Mouse (Mus musculus): ENCODE data around the gene Zdhhc3.
A peak's percentile ranks its signal among the peaks of the same experiment; 100 is the strongest.

Zdhhc3 gene

DNA sequence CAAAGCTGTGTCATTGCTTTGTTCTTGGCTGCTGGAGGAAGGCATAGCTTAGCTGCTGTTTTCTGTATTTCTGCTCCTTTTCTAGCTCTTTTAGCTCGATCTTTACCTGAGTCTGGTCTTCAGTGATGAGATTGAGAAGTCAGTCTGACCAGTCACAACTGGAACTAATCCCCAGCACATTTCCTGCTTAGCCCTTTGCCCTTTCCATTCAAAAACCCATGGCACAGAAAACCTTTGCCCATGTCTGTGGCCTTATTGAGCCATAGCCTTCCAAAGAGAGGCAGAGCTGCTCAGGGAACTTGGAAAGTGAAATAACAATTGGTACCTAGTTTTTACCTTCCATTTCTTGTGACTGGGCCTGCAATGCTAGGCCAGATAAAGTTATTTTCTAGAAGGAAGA, 2.6 kb upstream of the Zdhhc3 start:
- no peak for DNase-seq (ENCODE audit: low spot score in 2 of 2)

DNA sequence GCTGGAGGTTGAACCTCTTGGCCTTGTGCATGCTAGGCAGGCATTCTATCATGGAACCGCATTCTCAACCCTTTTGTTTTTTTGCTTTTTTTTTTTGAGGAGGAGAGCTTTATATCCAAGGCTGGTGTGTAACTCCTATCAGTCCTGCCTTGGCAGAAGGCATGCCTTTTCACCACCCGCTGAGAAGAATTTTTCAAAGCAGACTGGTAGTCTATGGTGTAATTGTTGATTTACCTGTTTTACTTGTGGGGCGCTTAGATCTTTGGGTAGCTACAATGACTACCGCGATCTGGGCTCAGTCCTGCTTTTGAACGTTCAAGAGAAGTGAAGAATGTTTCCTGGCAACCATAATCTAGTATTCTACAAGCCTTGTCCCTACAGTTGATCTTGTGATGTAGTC, 926 bp upstream of the Zdhhc3 start:
- DNase-seq (ENCODE audit: low spot score in 2 of 2), result no peak

DNA sequence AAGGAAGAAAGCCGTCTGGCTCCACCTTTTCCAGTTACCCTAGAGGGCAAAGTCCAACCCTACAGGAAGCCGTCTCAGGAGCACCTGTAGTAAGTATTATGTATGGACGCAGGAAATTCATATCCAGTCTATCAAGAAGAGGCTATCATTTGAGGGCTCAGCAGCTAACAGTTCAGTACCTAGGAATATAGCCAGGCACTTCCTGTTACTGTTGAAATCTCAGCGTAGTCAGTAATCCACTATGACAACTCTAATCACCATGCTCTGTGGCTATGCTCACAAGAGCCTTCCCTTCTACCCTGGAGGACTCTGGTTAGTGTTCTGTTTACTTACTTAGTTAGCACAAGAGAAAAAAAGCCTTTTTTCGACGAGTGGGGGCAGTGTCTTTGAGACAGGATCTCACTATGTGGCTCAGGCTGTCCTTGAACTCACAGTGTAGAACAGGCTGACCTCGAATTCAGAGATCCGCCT, 1.2 kb downstream of the Zdhhc3 start:
- DNase-seq (ENCODE audit: low spot score in 2 of 2), result no peak

DNA sequence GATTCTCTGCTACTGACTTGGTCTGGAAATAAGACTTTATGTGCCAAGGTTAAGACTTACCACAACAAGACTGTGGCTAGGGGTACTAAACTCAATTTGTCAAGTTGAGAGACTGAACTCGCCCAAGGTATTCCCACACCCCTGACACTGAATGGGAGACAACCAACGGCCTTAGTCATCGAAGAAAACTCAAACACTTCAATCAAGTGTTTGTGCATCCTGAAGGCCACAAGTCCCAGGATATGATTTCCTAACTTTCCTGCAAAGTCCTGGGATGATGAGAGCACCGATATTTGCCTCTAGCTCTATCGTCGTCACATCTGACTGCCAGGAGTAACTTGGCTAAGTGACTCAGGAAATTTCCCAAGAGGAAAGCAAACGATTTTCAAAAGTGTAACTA, 3.8 kb downstream of the Zdhhc3 start:
- DNase-seq (ENCODE audit: low spot score in 2 of 2), result no peak

DNA sequence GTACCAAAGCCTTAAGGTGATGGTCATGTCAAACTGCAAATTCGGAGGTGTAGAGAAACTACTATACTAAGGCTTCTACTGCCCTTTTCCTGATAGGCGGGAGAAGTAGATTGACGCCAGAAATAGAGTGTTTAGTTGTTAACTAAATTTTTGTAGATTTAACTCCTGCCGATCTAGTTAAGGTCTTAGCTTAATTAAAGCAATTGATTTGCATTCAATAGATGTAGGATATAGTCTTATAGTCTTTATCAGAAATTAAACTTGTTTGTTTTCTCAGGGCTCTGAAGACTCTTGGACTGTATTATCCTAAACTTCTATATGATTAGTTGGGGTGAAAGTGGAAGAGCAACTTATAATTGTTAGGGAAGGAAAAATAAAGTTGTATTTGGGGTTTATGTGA, 5.8 kb downstream of the Zdhhc3 start:
- no peak for DNase-seq (ENCODE audit: low spot score in 2 of 2)

DNA sequence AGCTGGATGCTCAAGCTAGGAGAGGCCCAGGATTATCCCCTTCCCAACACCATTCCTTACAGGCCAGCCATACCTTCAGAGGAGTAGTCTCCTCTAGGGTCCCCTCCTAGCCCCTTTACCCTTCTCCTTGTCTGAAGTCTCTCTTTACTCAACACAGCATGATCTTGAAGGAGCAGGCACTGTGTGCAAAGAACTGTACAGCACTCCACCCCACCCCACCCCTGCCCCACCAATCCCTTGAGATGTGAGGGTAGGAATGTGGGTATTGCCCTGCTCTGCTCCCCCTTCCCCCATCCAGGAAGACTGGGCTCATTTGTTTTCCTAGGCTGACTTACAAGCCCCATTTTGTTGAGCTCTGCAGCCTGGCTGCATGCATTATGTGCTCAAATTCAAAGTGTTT, 8.6 kb downstream of the Zdhhc3 start:
- no peak for DNase-seq (ENCODE audit: low spot score in 2 of 2)

DNA sequence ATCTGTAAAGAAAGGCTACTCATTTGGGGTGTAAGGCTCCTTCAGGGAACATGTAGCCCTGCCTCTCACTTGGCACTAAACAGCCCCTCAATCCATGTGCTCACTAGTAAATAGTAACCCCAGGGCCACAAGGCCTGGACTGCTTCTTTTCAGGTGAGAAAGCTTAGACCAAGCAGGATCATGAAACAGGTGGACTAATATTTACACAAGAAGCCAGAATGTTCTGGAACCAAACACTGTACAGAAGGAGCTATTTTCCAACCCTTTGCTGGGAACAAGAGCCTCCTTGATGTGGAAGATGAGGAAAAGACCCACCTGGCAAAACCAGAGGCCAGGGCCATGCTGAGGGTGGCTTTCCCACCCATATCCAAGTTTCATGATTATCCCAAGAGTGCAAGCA, 9.6 kb downstream of the Zdhhc3 start:
- no peak for DNase-seq (ENCODE audit: low spot score in 2 of 2)

DNA sequence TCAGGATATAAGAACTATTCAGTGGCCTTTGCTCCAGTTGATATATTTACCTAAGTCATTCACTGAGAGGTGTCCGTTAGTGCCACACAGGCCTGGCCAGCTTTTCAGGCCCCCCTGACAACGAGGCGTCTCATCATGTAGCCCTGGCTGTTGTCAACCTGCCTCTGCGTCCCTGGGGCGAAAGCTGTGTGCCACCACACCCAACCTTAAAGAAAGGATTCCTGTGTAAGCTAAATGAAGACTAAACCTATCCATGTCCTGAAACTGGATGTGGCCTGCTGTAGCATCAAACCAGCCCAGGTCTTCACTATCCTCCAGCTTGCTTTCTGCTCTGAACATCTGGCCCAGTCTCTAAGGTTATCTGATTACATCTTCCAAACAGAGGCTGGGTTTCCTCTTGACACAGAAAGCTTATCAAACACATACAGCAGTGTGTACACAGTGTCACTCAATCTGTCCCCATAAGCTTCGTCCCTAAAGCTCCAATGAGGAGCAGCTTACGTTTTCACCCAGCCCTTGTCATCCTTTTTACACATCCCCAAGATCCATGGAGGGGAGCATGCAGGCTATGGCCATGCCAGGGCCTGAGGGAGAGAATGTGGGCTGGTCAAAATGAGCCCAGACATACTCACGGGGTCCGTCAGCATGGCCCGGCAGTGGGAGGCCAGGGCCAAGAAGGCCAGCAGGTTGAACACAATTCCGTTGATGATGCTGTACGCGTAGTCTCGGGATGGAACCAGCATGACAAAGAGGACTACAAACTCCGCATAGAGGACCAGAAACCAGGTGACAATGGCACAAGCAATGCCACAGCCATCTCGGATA, 13.2 kb downstream of the Zdhhc3 start:
- DNase-seq (ENCODE audit: low spot score in 2 of 2), result no peak

DNA sequence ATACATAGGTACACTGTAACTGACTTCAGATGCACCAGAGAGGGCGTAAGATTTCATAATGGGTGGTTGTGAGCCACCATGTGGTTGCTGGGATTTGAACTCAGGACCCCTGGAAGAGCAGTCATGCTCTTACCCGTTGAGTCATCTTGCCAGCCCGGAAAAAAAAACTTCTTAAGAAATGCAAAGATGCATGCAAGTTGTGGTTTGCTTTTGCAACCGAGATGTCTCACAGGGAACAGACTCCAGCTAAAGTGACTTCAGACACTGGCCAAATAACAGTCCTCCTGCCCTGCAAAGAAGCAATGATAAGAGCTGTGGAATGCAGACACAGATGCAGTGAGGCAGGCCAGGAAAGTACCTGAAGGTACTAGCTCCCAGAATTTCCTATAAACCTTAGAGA, 22.2 kb downstream of the Zdhhc3 start:
- DNase-seq (ENCODE audit: low spot score in 2 of 2), result no peak

DNA sequence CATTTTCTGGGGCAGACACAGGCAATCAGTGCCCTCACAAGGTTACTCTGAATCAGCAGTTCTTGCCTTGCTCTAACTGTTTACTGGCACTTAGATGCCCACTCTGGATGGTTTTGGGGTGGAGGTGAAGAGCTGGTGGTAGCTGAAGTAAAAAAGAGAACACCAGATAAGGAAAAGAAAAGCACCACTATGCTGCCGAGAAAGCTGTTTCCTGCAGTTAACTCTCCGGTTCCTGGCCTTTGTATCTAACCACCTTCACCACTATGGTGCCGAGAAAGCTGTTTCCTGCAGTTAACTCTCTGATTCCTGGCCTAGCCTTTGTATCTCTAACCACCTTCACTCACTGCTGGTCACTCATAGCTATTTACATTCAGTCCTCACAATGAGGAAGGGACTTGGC, 25.4 kb downstream of the Zdhhc3 start:
- DNase-seq (ENCODE audit: low spot score in 2 of 2), result no peak

DNA sequence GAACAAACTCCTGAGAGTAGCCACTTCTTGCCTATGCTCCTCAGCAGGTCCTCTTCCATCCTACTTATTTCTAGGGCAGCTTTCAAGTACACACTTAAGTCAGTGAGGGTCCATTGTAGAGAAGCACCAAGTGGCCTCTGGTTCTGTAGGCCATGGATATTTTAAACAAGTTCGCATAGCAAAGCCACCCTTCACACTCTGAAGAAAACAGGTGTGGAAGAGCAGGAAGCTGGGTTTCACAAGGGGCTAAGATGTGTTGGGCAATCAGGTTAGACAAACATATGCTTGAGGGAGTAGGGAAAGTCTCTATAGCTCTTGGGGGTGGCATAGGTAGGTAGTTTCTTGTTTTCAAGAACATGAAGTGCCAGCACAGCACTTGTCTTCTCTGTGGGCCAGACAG, 27.6 kb downstream of the Zdhhc3 start:
- no peak for DNase-seq (ENCODE audit: low spot score in 2 of 2)

DNA sequence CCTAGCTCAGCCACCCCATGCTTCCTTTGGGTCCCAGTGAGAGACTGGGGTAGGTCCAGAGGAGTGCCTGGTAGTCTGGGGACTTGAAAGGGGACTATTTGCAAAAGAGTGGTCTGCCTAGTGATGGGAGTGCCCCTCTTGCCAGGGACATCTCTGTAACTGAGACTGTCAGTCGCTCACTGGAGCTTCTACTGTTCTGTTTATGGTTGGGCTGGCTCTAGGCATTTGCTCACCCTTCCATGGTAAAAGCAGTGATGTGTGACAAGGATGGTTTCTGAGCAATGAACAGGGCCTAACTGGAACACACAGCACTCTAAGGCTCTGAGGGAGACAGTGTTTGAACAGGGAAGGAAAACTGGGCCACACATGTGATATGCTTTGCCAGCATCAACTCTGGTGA, 32.2 kb downstream of the Zdhhc3 start:
- DNase-seq (ENCODE audit: low spot score in 2 of 2), result no peak

DNA sequence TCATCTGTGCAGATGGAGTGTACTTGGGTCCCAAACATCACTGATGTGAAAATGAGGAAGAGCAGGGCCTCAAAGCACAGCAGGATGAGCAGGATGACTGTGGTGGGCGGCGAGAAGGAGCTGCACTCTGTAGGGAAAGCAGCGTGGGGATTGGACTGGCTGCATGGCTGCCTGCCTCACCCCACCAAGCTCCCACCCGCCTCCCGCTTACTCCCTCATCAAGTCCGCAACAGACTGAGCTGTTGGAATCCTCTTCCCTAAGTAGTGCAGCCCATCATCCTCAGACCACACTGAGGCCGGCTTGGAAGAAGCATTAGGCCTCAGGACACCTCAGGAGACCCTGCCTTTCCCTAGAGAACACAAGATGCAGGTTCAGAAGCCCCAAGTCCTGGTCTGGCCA, 32.6 kb downstream of the Zdhhc3 start:
- peak; percentile 5 to 18 for DNase-seq (ENCODE audit: low spot score in 2 of 2)

DNA sequence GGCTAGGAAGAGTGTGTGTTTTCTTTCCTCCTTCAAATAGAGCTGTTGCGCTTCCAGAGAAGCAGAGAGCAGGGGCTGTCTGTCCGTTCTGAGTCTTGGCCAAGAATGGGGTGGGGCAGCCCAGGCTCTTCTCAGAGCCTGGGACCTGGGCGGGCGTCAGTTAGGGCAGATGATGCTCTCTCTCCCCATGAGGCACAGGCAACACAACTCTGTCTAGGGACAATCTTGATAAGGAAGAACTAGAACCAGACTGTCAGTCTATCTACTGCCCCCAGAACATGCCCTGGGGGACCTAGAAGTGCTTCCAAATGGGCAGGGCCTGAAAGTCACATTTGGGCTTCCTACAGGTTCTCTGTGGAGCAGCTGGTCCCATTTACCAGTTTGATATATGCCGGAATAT, 33.9 kb downstream of the Zdhhc3 start:
- no peak for DNase-seq (ENCODE audit: low spot score in 2 of 2)

DNA sequence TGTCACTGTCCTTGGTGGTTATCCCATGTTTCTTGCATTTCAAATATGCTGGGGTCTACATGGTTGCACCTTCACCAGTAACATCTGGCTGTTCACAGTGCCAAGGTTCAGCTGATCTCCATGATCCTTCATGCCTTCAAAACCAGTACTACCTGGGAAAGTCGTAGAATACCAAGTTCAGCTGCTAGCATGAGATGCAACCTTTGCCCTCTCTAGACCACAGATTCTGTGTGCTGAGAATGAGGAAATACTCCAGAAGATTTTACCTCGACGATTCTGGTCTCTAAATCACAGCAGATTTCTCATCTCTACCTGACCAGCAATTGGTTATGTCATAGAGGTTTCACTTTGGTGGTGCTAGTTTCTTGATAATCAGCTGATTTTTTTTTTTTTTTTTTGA, 52.8 kb downstream of the Zdhhc3 start:
- DNase-seq (ENCODE audit: low spot score in 2 of 2), result no peak

DNA sequence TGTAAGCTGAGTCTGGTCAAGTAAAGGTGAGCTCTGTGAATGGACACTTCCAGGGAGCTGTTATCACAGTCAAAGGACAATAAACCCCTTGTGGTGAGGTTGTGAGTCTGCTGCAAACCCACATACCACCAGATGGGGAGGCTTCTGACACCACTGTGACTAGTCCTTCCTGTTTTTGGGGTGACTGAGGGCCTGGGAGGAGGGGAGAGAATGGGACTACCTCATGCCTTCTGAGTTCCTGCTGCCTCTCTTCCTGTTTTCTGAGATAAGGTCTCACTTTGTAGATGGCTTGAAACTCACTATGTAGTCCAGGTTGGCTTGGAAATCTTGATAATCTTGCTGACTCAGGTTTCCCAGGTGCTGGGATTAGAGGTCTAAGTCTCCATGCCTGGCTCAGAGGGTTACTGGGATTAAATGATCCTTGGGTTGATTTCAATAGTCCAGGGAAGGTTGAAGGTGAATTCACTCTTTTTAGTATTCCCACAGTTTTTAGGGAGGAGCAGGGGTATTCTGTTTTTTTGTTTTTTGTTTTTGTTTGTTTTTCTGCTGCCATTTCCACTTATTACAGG, 54.2 kb downstream of the Zdhhc3 start:
- DNase-seq (ENCODE audit: low spot score in 2 of 2), result no peak

DNA sequence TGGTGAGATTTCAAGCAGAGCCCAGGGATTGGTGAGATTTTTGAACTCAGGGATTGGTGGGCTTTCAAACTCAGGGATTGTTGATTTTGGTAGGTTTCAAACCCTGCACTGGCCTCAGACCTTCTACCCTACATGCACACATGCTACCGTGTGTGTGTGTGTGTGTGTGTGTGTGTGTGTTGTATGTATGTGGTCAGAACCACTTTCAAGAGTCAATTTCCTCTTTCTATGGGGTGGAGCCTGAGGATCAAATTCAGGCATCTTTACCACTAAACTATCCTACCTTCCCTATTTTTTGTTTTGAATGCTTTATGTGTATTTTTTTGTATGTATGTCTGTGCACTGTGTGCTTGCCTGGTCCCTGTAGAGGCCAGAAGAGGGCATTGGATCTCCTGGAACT, 65.3 kb downstream of the Zdhhc3 start:
- no peak for DNase-seq (ENCODE audit: low spot score in 2 of 2)

DNA sequence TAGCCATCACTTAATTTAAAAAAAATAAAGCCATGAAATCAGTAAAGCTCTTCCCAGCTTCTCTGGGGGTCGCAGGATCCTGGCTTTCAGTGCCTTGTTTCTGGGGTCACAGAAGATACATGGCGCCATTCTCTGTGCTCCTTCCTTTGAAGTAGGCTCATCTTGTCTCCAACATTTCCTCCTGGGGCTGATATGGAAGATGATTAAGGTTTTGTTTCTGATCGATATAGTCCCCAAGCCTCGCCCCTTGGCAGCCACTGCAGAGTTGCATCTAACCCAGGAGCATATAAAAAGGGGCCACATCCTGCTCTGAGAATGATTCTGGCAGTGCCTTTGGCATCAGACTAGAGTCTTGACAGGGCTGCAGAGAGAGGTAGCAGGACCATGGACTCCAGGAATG, 78.6 kb downstream of the Zdhhc3 start, which contains the start of gene Tgm4:
Gene Tgm4 (plus strand): TSS at position 301 of the 400 bp plus-strand sequence.
- no peak for DNase-seq (ENCODE audit: low spot score in 2 of 2)

DNA sequence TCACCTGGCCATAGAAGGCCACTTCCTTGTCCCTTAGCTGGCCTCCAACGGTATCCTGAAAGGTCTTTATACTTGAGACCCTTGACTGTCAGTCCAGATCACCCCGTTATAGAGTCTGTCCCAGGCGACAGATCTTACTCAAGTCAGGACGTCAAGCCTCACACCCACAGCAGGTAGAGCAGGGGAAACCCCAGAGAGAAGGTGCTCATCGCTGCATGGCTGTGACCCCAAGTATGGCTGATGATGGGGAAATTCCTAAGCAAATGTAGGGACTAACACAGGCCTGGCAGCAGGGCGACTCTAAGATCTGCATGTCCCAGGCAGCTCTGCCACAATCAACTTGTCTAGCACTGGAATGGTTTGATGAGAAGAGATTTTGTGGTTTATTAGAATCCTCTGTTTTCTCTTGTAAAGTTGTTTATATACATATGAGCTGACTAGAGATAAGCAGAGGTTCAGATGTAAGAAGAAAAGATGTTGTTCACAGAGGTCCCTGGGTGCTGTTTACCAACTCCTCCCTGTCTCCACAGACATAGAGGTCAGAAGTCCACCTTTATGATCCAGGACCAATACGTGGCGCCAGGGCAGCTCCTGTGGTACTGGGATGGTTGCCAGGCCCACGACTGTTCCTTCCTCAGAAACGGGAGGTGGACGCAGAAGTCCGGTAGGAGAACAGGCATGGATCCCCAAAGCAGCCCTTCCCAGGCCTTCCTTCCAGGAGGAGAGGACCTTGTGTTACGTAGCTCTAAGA, 81.3 kb downstream of the Zdhhc3 start:
- DNase-seq (ENCODE audit: low spot score in 2 of 2), result no peak

DNA sequence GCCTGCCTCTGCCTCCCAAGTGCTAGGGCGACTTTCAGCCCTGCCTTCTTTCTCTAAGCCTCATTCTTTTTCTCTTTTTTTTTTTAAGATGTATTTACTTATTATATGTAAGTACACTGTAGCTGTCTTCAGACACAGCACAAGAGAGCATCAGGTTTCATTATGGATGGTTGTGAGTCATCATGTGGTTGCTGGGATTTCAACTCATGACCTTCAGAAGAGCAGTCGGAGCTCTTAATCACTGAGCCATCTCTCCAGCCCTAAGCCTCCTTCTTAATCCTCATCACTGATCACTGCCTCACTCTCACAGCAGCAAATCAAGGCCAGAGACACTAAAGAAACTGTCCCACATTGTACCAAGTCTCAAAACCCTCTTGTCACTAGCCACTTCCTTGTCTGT, 88.8 kb downstream of the Zdhhc3 start:
- DNase-seq (ENCODE audit: low spot score in 2 of 2), result no peak

DNA sequence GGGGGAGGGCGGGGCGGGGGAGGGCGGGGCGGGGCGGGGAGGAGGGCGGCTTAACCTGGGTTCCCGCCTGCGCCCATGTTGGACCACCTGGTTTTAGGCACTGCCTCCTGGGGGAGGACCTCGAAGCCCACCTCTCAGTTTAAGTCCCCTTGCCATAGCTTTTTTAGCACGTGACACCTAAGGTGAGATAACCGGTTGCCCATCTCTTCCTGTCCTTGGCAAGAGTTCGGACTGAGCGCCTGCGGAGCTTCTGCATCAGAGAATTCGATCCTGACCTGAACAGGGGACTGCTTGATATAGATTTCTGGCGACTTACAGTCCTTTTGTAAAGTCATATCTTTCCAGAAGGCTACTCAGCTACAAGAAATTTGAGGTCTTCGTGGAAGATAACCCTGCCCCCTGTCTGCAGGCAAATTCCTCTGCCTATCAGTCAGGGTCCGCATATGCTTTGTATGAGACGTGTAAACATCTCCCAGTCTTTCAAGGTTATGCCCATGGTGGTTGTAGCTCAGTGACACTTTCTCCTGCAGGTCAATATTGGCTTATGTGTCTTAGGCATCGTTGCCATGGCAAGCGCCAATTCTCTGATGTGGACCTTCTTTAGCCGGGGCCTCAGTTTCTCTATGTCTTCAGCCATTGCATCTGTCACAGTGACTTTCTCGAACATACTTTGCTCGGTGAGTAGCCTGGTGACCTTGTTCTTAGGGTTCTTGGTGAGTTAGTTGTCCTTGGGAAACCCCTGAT, 91.2 kb downstream of the Zdhhc3 start:
- peak; percentile 15 to 16 for DNase-seq (ENCODE audit: low spot score in 2 of 2)

DNA sequence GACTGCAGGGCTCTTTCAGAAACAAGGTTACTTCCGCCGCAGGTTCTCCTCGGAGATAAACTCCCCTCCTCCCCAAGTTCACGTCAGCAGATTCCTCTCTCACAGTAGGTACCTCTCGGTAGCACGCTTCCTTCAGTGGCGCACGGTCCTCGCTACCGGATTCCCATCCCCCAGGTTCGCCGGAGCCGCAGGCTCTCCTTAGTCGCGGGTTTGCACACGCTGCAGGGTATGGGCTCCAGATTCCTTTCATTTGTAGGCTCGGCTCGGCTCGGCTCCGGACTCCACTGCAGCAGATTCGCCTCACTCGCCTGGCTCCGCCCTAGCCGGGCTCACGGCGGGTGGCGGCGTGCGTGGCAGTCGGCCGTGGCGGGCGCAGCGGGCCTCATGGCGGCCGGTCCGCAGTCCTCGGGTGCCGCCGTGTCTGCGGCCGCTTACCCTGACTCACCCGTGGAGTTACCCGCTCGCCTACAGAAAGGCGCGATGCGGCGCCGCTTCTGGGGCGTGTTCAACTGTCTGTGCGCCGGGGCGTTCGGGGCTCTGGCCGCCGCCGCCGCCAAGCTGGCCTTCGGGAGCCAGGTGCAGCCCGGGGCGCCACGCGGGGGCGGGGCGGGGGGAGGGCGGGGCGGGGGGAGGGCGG, 91.9 kb downstream of the Zdhhc3 start, which contains the start of gene Tmem42:
Gene Tmem42 (plus strand): TSS at position 332 of the 637 bp plus-strand sequence.
- peak; percentile 77 to 87 for DNase-seq (ENCODE audit: low spot score in 2 of 2)
